Mouse (Mus musculus) midbrain, embryonic 12.5 days (tissue): Measurements from ENCODE around the gene Asxl1. TPM values are rescaled to one million over a fixed set of nuclear protein-coding genes. Genes with fewer than 3 reads are reported as not detected.
"Not testable (repeated sequence)": the region's sequence is repeated elsewhere in the genome, so short reads cannot be mapped to it uniquely, and the experiment has no call there.

Source experiments
- ATAC-seq: fragments of 200-750 bp; cut with Nextera tagmentation; 2 replicates; pipeline ENCODE4 v1.8.0; 2017; ENCODE audit warnings: low read depth, moderate TSS enrichment, moderate library complexity; ENCODE audit not compliant: low FRiP score
- H3K27ac ChIP-seq: fragments of 300-500 bp; sonication (generic); replicated peaks from 2 replicates; pipeline ENCODE4 v1.5.1; 2016; ENCODE audit warnings: mild to moderate bottlenecking
- H3K27me3 ChIP-seq: fragments of 300-500 bp; sonication (generic); 2 replicates; pipeline ENCODE4 v1.6.1; 2016; ENCODE audit warnings: mild to moderate bottlenecking
- H3K36me3 ChIP-seq: fragments of 300-500 bp; sonication (generic); 2 replicates; pipeline ENCODE4 v1.6.1; 2016
- H3K4me1 ChIP-seq: fragments of 300-500 bp; sonication (generic); 2 replicates; pipeline ENCODE4 v1.6.1; 2016
- H3K4me2 ChIP-seq: fragments of 300-500 bp; sonication (generic); replicated peaks from 2 replicates; pipeline ENCODE4 v1.6.1; 2016; ENCODE audit warnings: mild to moderate bottlenecking, moderate library complexity
- H3K4me3 ChIP-seq: fragments of 300-500 bp; sonication (generic); 2 replicates; pipeline ENCODE4 v1.5.1; 2016; ENCODE audit warnings: mild to moderate bottlenecking
- H3K9ac ChIP-seq: fragments of 300-500 bp; sonication (generic); replicated peaks from 2 replicates; pipeline ENCODE4 v1.6.1; 2016; ENCODE audit warnings: mild to moderate bottlenecking, moderate library complexity
- H3K9me3 ChIP-seq: fragments of 300-500 bp; sonication (generic); 2 replicates; pipeline ENCODE4 v1.6.1; 2016; ENCODE audit warnings: mild to moderate bottlenecking
- WGBS: fragments of 180-500 bp; shearing (Covaris S2); methylation state at CpG from one replicate; pipeline ENCODE4 v1.1.7; 2016; 5-methylcytosine and 5-hydroxymethylcytosine counted together
- polyA plus RNA-seq: library from polyadenylated mRNA; unstranded; fragments of >200 nt; fragmentation: Nextera tagmentation; extraction: Ambion mirVana; gene quantifications from 2 replicates; pipeline ENCODE4 v1.2.1, GENCODE M21; 2016

Gene Asxl1
- polyA plus RNA-seq, 1 experiment from 2014 or later = 18.2 TPM

DNA sequence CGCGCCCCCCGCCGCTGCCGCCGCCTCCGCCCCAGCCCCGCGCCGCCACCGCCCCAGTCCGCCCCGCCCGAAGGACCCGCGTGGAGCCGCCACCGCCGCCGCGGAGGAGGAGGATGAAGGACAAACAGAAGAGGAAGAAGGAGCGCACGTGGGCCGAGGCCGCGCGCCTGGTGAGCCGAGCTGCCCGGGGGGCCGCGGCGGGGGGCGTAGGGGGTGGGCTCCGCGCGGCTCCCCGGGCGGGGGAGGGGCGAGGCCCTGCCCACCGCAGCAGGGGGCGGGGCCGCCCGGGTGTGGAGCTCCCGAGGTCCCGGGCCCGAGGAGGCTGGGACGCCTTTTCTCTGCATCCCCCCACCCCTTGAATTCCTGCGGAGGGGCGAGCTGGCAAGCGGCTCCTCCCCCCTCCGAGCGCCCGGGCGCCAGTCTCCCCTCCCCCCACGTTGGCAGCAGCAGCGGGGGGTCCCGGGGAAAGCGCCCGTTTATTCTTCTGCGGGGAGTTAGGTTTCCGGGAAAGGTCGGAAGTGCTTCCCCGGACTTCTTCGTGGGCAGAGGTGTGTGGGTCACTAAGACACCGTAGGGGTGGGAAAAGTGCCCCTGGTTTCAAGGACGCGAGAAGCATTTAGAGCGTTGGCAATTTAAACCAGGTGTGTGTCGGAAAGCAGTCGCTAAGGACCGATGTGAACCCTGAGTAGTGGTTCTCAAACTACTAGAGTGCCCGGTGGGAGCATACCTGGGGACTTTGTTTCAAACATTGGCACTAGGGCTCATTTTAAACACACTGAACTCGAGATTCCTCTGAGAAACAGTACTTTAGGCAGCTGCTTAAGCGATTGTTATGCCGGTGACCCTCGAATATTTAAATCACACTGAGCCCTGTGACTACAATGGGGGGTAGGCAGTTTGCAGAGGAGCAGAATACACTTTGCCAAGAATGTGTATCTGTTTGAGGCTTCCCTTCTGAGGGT is 873 bp downstream of the Asxl1 start:
- H3K4me2 ChIP-seq = peak overlapping the region; percentile 74
- H3K9ac ChIP-seq = peak overlapping the region; percentile 98
- H3K27ac ChIP-seq = peak overlapping the region; percentile 97
- 0% methylated on average over 31 of the region's 76 CpGs for WGBS
- no peaks in the 10 kb centered on the region for H3K27me3 ChIP-seq
- peaks cover 44% of the 10 kb centered on the region for H3K4me1 ChIP-seq
- H3K36me3 ChIP-seq = no peaks in the 10 kb centered on the region
- ATAC-seq = peak; percentile 45
- H3K9me3 ChIP-seq = no peaks in the 10 kb centered on the region
- peak overlapping the region; percentile 74 for H3K4me3 ChIP-seq

DNA sequence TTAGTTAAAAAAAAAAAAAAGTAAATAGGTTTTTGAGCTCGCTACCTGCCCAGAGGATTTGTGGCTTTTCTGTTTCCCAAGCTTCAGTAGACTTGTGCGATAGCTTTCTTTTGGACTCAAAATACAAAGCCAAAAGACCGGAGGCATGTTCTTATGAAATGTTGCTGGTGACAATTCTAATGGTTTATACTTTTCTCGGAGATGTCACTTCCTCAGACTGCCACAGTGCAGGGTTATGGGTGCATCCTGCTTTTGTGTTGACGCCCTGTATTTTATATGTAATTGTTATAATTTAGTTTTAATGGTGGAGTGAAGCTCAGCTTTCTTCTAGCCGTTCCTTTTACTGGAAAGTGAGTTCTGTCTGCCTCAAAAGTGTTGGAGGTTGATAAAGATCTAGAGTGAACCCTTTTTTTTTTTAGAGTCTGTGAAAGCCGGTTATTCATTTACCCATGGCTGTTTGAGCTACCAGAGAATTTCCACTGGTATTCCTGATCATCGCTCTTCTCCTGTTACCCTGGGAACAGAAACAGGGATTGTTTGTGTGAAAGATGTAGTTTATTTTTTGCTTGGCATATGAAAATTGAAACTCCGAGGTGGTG is 1.7 kb downstream of the Asxl1 start:
- ATAC-seq = no peak
- Histone ChIP-seq H3K4me3 (peak overlapping the region; percentile 74), H3K36me3 (peaks cover 4% of the 10 kb centered on the region; the same call in 1 of the 2 replicates), H3K9ac (peak overlapping the region; percentile 98), H3K27me3 (no peaks in the 10 kb centered on the region), H3K4me1 (peaks cover 44% of the 10 kb centered on the region), H3K9me3 (no peaks in the 10 kb centered on the region), H3K4me2 (peak overlapping the region; percentile 74), H3K27ac (peak overlapping the region; percentile 97)
- 14% methylated on average over 9 of the region's 9 CpGs for WGBS

DNA sequence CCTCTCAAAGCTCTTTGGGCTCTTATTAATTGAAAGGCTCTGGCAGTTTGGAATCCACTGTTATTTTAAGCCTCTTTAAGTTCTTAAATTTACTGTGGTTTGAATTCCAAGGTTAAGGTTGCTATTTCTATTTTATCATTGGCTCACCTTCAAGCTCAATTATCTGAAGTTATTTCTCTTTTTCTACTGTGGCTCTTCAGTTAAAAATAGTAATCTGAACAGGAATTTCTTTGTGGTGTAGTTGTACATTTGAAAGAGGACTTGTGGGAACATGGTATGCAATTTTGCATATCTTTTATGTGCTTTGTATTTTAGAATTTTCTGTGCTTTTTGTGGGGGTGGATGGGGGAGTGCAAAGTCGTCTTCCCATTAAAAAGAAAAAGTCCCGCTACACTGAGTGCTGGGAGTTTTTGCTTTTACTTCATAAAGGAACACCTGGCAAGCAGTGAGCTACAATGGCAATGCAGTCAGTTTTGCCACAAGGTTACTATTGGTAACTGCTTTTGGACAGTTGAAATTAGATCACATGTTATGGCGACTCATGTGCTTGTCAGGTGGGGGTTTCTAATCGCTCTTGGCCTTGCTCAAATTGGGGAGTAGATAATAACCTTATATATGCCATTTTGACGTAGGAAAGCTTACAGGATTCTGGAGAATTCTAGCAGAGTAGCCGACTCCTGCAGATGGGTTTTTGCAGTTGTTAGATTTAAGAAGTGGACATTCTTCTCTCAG is 2.6 kb downstream of the Asxl1 start:
- Histone ChIP-seq H3K9me3 (no peaks in the 10 kb centered on the region), H3K9ac (no peak overlapping the region), H3K4me3 (peak overlapping the region; percentile 74), H3K4me2 (peak overlapping the region; percentile 74), H3K27ac (no peak overlapping the region), H3K27me3 (no peaks in the 10 kb centered on the region), H3K36me3 (peaks cover 10% of the 10 kb centered on the region), H3K4me1 (peaks cover 44% of the 10 kb centered on the region)
- no peak for ATAC-seq
- WGBS = 71% methylated on average over 6 of the region's 6 CpGs

DNA sequence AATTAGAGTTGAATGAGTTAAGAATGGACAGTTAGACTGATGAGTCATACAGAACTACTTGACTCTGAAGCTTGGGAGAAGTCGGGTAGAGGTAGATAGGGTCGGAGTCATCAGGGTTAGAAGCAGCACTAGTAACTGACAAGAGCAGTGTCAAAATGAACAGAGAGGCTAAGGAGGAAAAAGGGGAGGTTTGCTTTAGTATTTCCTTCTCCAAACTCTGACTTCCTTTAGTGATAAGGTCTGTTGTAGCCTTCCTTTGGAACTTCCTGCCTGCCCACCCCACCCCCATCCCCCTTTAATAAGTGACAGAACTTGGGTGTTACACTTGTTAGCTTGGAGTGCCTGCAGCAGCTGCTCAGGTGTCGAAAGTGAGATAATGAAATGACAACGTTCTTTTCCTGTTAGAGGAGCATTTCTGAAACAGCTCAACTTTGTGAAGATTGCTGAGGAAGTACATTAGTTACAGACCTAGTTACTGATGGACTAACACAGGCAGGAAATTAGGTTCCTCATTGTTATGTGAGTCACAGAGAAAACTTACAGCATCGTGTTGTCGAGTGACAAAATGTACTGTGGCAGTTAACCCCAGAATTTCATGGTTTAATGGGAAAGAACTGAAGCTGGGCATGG is 5.0 kb downstream of the Asxl1 start:
- Histone ChIP-seq H3K27me3 (no peaks in the 10 kb centered on the region), H3K9ac (no peak overlapping the region), H3K4me3 (no peak overlapping the region), H3K9me3 (no peaks in the 10 kb centered on the region), H3K27ac (no peak overlapping the region), H3K4me2 (no peak overlapping the region), H3K36me3 (peaks cover 25% of the 10 kb centered on the region), H3K4me1 (peaks cover 36% of the 10 kb centered on the region)
- ATAC-seq = no peak
- 67% methylated on average over 6 of the region's 6 CpGs for WGBS

DNA sequence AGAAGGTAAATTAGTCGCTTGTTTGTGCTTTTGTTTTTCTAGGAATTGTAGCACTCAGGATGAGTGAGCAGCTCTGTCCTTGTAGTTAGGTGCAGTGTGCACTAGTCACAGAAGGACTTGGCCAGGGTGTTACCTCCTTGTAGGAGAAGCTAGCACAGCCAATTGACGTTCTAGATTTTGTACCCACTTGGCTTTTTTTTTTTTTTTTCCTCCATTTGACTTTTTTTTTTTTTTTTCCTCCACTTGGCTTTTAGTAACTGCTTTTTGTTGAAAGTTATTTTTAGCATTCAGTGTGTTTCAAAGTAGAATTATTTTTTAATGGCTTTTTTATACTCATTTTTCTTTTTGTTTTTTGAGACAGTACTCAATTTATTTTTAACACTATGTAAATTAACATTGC is 9.0 kb downstream of the Asxl1 start:
- H3K27me3 ChIP-seq = no peaks in the 10 kb centered on the region
- H3K4me3 ChIP-seq = no peak overlapping the region
- no peaks in the 10 kb centered on the region for H3K9me3 ChIP-seq
- peaks cover 60% of the 10 kb centered on the region for H3K36me3 ChIP-seq
- ATAC-seq = no peak
- no peak overlapping the region for H3K27ac ChIP-seq
- H3K4me1 ChIP-seq = peaks cover 18% of the 10 kb centered on the region
- WGBS = 94% methylated on average over 2 of the region's 2 CpGs
- H3K4me2 ChIP-seq = no peak overlapping the region
- H3K9ac ChIP-seq = no peak overlapping the region

DNA sequence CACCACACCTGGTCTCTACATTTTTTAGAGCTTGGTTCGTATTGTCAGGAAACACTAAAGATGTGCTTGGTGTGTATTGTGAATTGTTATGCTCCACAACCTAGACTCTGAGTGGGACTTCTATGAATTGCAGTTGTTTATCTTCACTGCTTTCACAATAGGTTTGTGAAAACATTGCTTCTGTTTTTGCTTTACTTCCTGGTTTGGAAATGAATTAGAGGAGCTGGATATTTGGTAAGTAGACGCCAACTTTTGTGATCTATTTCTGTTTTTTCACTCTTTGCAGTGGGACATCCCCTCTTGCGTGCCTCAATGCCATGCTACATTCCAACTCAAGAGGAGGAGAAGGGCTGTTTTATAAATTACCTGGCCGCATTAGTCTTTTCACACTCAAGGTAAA is 11.2 kb downstream of the Asxl1 start:
- Histone ChIP-seq H3K27me3 (no peaks in the 10 kb centered on the region), H3K4me2 (no peak overlapping the region), H3K4me1 (no peaks in the 10 kb centered on the region), H3K27ac (no peak overlapping the region), H3K9me3 (no peaks in the 10 kb centered on the region), H3K36me3 (peaks cover 77% of the 10 kb centered on the region), H3K4me3 (no peak overlapping the region), H3K9ac (no peak overlapping the region)
- 94% methylated on average over 4 of the region's 4 CpGs for WGBS
- ATAC-seq = no peak

DNA sequence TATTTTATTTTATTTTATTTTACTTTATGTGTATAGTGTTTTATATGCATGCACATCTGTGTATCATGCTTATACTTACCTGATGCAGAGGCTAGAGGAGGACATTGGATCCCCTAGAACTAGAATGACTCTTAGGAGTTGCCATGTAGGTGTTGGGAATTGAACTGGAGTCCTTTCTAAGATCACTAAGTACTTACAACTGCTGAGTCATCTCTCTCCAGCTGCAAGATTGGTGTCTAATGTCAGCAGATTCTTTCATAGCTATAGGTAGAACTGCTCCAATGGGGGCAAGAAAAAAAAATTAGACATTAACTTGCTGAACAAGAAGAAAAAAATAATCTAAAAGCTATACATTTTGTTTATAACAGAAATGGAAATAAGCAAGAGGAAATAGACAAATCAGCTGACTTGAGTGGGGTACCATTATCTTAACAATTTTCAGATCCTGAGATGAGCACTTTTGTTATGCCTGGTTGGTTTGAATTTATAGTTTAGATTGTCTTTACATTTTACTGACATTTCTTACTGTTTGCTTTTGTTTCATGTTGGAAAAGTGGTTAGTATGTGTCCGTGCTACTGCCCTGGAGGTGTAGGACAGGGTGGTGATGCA is 15.6 kb downstream of the Asxl1 start:
- Histone ChIP-seq H3K27ac (no peak overlapping the region), H3K4me1 (no peaks in the 10 kb centered on the region), H3K4me2 (no peak overlapping the region), H3K9ac (no peak overlapping the region), H3K4me3 (no peak overlapping the region), H3K36me3 (peaks cover 82% of the 10 kb centered on the region), H3K27me3 (no peaks in the 10 kb centered on the region), H3K9me3 (no peaks in the 10 kb centered on the region)
- ATAC-seq = no peak
- 89% methylated on average over 1 of the region's 1 CpGs for WGBS

DNA sequence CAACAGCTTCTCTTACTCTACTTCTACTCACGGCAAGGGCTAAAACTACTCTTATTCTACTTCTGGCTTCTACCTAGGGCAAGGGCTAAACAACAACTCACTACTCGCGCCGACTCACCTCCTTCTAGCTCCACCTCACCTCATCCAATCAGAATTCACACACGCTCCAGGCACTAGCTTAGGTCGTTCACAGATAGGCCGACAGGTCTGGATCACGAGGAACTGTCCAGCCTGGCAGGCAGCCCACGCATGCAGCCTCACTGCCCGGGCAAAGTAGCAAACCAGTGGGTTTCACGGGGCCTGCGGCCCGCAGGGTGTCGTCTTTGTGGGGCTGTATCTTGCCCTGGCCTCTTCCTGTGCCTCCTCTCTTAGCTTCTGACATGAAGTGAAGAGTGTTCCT is 18.9 kb downstream of the Asxl1 start:
- not testable (repeated sequence) for ATAC-seq, H3K9ac ChIP-seq, H3K4me3 ChIP-seq, H3K4me1 ChIP-seq, H3K27ac ChIP-seq, H3K4me2 ChIP-seq, H3K27me3 ChIP-seq, H3K9me3 ChIP-seq
- H3K36me3 ChIP-seq = peaks cover 77% of the 10 kb centered on the region
- 92% methylated on average over 14 of the region's 14 CpGs for WGBS

DNA sequence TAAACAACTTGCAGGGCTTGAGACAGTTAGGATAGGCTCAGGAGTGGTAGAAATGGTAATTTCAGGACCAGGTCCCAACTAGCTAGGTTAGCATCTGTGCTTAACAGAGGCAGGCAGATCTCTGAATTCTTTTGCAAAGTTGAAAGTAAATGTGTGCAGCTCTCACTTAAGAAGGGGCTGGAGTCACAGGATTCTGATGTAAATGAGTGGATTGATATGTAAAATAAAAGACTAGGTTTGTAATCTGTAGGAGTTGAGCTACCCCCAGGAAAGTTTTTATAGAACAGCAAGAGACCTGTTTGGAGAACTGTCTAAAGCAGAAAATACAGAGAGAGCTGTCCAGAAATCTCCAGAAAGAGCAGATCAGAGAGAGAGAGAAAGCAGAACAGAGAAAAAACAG is 25.2 kb downstream of the Asxl1 start:
- Histone ChIP-seq H3K9ac (no peak overlapping the region), H3K9me3 (no peaks in the 10 kb centered on the region), H3K4me3 (no peak overlapping the region), H3K27ac (no peak overlapping the region), H3K27me3 (no peaks in the 10 kb centered on the region), H3K4me1 (no peaks in the 10 kb centered on the region), H3K36me3 (peaks cover 27% of the 10 kb centered on the region), H3K4me2 (no peak overlapping the region)
- ATAC-seq = no peak

DNA sequence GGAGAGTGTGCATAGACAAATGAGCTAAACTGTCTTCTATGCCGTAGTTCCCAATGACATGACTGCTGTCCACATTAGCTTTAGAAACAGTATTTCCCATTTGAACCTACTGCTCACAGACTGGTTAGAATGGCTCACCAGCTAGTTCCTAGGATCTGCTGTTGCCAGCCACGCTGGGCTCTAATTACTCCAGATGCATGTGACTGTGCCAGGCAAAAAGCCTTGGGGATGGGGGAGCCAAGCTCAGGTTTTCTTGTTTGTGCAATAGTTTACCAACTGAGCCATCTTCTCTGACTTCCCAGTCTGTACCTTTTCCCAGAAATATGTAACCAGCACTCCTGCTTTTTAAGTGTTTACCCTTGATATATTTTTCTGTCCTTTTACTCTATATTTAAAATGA is 29.8 kb downstream of the Asxl1 start:
- Histone ChIP-seq H3K27me3 (no peaks in the 10 kb centered on the region), H3K9me3 (no peaks in the 10 kb centered on the region), H3K4me3 (no peak overlapping the region), H3K4me1 (no peaks in the 10 kb centered on the region), H3K4me2 (no peak overlapping the region), H3K9ac (no peak overlapping the region), H3K27ac (no peak overlapping the region), H3K36me3 (peaks cover 11% of the 10 kb centered on the region; the same call in 1 of the 2 replicates)
- ATAC-seq = no peak
- 91% methylated on average over 2 of the region's 2 CpGs for WGBS

DNA sequence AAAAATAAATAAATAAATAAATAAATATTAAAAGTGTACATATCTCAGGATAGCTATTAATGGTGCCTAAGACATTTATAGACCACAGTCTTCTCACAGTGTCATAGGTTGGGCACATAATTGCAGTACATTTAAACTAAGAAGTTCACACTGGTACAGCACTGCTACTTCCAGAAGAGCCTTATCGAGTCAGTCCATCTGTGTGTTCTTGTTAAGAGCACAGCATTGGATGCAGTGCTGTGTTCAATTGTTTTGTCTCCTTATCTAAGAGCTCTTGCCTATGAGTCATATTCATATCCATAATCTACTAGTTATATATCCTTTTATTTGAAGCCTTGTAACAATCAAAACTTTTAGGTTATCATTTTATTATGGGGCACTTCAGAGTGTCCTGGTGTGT is 34.9 kb downstream of the Asxl1 start:
- H3K4me2 ChIP-seq = no peak overlapping the region
- no peak for ATAC-seq
- H3K27ac ChIP-seq = no peak overlapping the region
- H3K36me3 ChIP-seq = peaks cover 34% of the 10 kb centered on the region
- H3K4me1 ChIP-seq = no peaks in the 10 kb centered on the region
- H3K9me3 ChIP-seq = no peaks in the 10 kb centered on the region
- H3K9ac ChIP-seq = no peak overlapping the region
- no peaks in the 10 kb centered on the region for H3K27me3 ChIP-seq
- no peak overlapping the region for H3K4me3 ChIP-seq
- whole genome bisulfite sequencing = 100% methylated on average over 1 of the region's 1 CpGs
